Mouse (Mus musculus) heart, adult 18-20 months (tissue): ENCODE data around the gene Styxl1. TPM values are rescaled to one million over a fixed set of nuclear protein-coding genes. Genes with fewer than 3 reads are reported as not detected.

Experiments used
- DNase-seq, 2 experiments: peaks; one replicate each; pipeline ENCODE4 v3.0.0; 2021 to 2022; ENCODE audit warnings: mixed read lengths in 1 of 2
- total RNA-seq, 2 experiments: library from RNA; stranded (reverse); gene quantifications; 2 replicates each; pipeline ENCODE4 v1.2.3; 2021

The Styxl1 gene
- total RNA-seq, 2 experiments from 2014 or later: not detected

DNA sequence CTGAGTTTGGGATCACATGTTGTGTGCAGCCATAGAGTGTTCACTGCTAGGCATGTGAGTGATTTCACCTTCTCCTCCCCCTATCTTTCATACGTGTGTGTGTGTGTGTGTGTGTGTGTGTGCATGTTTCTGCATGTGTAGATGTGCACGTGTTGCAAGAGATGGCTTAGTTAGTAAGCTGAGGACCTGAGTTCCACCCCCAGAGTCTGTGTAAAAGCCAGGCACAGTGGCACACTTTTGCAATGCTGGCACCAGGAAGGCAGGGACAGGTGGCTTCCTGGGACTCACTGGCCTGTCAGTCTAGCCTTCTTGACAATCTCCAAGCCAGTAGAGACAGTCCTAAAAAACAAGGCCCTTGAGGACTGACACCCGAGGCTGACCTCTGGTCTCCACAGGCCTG is 13.2 kb downstream of the Styxl1 start:
- no peak for DNase-seq

DNA sequence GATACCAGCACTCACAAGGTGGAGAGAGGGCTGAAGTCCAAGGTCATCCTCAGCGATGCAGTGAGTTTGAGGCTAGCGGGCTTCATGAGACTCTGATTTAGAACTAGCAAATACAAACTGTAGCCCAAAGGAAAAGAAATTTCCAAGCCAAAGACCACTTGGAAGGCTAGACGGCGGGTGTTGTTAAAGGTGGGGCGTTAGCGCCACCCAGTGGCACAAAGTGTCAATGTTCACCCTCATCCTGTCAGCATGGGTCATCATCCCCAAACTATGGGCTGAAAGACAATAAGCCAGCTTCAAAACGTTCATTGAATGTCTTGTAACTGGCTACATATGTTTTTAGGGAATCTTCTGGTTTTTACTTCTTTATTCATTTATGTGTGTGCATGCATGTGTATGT is 14.7 kb downstream of the Styxl1 start:
- peak; percentile 60 to 89 for DNase-seq

DNA sequence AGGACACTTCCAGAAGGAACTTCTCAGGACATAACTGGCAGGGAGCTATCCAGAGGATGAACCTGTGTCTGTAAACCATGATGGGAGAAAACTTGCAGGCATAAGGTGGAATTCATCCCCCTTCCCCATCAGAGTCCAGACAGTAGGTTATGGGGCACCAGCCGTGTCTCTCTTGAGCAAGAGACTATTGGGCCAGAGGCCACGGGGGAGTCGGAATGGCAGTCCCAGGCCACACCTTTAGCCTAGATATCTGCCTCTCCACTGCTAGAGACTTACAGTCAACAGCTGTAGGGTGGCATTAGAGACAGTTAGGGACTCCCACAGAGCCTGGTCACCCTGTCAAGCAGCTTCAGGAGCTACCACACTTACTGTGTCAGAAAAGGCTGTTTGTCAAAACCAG is 16.3 kb downstream of the Styxl1 start:
- no peak for DNase-seq

DNA sequence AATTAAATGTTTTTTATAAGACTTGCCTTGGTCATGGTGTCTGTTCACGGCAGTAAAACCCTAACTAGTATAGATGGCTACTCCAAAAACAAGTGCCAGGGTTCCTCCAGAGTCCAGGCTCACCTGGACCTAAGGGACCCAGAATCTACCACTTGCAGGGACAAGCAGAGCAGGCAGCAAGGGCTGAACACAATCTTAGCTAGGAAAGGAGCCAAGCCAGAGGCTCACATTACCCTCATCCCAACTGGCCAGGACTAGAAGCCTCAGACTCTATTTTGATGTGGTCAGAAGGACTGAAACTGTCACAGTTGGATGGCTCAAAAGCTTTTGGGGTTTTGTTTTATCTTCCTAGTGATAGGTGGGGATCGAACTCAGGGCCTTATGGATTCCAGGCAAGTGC is 26.6 kb downstream of the Styxl1 start:
- DNase-seq: no peak

DNA sequence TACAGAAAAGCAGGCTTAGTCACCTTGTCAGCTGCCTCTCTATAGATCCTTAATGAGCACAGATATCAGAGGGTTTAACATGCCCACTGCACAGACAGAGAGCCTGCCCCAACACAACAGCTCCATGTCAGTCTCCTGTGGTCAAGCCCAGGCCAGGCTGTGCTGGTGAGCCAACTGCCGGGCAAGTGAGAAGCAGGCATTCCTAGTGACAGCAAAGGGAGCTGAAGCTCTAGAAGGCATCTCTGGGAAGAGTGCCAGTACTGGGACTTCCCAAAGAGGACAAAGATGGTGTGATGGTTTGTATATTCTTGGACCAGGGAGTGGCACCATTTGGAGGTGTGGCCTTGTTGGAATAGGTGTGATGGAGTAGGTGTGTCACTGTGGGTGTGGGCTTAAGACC is 27.1 kb downstream of the Styxl1 start:
- DNase-seq: no peak

DNA sequence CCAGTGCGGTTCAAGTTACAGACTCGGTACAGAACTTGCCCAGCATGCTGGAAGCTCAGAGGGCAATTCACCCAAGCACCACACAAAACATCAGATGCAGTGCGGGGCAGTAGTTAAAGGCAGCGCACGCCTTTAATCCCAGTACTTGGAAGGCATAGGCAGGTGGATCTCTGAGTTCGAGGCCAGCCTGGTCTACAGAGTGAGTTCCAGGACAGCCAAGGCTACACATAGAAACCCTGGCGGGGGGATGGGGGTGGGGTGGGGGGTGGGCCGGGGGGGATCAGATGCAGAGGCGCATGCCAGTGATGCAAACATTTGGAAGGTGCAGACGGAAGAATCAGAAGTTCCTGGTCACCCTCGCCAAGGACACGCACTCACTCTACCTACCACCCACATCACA is 33.4 kb downstream of the Styxl1 start:
- no peak for DNase-seq

DNA sequence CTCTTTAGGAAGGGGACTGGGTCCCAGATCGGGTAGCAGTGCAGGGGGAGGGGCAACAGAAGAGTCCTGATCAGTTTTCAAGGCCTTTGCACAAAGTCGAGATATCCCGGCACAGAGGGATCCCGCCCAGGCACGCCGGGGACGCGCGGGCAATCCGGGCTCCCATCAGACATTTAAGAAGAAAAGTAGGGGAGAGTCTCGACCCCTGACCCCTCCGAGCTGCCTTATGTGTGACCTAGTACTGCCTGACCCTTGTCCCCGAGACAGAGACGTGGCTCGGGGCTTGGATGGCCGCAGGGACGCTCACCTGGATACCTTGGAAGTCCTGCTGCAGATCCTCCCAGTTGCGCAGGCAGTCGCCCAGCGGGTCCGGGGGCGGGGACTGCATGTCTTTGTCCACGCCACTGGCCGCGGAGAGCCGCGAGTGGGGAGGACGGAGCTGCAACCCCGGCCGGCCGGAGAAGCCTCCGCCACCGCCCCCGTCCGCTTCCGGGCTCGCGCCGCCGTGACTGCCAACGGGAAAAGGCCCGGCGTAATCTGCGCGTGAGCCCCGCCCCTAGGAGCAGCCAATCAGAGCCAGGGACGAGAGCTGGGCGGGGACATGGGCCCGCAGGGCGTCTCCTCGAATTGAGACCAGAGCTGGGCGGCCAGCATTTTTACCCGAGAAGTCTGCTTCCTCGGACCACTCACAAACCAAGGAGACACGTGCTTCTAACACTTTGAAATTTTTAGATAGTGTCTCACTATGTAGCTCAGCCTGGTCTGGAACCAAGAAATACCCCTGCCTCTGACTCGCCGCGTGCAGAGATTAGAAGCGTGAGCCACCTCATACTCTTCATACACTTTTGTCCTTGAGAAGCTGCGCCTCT is 34.2 kb downstream of the Styxl1 start, which contains the start of gene Tmem120a:
Gene Tmem120a (minus strand): TSS at position 708 of the 869 bp plus-strand sequence.
- DNase-seq: peak; percentile 98 to 99

DNA sequence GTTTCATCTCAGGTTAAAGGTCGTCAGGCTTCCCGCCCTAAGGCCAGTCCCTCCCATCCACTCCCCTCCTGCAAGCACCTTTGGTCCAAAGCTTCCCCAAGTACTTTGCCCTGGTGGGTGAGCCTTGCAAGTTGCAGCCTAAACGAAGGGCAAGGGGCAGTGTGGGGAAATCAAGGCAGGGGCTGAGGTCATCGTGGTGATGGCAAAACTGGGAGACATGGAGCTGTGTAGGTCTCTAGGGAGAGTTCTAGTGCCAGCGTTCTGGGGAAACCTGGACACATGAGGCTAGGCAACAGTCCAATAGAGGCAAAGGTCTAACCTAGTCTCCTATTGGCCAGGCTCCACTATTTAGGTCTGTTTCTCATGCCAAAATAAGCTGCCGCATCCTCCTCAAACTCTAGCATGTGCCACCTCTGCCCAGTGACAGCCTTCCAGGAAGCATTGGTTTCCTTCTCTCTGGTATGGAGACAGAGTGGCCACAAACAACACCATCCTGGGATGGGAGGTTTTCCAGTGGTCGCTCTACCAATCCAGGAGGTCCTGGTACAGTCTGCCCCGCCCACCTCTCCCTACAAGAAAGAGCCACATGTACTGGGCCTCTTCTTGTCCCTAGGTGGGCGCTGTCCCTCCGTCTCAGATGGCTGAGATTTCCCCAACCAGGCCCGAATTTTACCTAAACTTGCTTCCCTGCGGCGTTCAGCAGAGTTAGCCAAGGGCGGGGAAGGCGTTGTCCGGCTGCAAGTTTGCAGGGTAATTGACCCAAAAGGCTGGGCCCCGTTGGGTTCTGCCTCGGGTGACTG is 35.0 kb downstream of the Styxl1 start:
- no peak for DNase-seq

DNA sequence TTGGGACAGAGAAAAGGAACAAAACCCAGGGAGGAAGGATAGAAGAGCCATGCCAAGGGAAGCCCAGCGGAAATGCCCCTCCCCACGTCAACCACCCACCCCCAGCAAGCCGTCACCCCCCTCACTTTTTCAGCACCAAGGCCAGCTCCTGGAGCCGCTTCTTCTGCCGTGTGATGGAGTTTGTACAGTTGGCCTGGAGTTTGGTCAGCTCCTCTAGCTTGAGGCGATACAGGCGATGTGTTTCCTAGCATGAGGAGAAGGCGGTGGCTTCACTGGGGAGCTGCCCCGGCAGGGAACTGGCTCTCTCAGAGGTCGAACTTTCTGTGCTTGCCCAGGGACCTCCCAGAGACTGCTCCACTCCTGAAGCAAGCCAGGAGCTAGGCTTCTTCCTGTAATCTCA is 36.0 kb downstream of the Styxl1 start:
- no peak for DNase-seq

DNA sequence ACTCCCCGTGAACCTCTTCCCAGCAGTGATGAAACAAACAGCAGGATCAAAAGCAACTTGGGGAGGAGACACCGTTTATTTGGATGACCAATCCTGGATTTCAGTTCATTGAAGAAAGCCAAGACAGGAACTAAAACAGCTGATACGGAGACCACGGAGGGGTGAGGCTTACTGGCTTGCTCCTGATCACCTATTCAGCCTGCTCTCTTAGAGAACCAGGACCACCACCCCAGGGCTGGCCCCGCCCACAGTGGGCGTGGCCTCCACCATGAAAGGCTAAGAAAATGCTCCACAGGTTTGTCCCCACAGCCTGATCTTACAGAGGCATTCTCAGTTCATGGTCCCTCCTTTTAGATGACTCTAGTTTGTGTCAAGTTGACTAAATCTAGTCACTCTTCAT is 39.9 kb downstream of the Styxl1 start:
- no peak for DNase-seq

DNA sequence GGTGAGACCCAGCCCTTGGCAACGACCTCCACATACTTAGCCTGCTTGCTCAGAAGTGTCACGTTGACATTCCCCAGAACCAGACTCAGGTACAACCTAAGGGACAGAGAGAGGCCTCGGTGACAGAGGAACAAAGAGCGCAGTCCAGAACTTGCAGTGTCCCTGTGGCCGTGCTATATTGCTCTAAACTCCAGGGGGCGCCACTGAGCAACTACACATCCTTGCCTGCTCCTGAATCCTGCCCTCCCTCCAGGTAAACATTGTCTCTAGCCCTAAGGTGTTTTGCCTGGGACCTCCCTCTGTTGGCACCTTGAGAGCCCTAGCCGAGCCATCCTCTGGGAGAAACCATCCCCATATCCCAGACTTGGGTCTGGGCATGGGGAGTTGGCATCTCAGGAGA is 41.0 kb downstream of the Styxl1 start:
- no peak for DNase-seq

DNA sequence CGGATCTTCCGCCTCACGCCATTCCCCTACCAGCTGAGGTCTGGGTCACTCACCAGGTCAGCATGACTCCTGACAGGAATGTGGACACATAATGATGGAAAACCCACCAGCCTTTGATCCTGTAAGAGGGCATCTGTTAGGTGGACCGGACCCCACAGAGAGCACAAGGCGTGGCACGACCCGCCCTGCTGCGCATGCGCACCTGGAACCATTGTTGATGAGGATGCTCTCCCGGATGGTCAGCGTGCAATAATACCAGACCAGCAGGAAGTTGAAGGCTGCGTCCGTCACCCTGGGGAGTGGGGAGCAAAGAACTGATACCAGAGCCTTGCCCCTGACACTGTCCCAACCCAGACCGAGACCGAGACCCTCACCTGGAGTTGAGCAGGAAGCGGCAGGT is 41.6 kb downstream of the Styxl1 start:
- no peak for DNase-seq

DNA sequence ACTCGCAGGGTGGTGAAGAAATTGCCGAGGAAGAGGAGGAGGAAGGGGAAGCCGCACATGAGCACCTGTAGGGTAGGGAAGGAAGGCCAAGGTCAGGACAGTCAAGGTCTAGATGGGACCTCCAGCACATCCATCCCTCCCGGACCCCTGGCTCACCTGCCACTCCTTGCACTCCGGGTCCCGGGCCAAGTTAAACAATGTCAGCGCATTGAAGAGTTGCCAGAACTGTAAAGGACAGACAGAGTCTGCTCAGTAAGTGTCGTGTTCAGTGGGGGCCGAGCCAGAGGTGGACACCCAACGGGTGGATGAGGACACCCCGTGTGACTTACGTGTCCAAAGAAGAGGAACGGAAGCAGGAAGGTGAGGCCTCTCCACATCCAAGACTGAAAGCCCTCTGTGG is 42.4 kb downstream of the Styxl1 start:
- DNase-seq: no peak

DNA sequence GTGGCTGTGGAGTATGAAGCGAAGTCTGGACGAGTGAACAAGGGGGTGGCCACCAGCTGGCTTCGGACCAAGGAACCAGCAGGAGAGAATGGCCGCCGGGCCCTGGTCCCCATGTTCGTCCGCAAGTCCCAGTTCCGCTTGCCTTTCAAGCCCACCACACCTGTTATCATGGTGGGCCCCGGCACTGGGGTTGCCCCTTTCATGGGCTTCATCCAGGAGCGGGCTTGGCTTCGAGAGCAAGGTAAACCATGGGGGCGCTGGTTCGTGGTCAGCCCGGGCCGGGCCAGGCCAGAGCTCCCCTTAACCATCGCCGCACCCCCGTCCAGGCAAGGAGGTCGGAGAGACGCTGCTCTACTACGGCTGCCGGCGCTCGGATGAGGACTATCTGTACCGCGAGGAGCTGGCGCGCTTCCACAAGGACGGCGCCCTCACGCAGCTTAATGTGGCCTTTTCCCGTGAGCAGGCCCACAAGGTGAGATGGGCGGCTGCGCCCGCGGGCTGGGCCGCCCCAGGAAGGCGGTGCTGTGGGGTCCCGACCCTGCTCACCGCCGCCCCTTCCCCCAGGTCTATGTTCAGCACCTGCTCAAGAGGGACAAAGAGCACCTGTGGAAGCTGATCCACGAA is 44.0 kb downstream of the Styxl1 start:
- peak in 1 of 2 experiments; percentile 9 for DNase-seq

DNA sequence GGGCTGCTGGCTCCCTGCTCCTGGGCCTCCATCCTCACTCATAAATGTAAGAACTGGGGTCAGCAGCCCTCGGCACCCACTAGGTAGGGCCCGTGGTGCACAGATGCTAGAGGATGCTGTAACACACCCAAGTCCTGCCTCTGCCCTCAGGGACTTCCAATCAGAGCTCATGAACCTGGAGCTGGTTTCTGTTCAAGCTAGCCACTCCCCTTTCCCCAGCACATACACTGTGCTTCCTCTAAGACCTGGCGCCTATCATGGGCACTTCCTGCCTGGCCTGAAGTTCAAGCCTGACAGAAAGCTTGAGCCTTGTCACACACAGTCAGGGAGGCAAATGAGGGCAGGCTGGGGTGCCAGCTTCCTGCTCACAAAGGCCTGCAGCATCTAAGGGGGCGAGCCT is 45.1 kb downstream of the Styxl1 start:
- DNase-seq: no peak

DNA sequence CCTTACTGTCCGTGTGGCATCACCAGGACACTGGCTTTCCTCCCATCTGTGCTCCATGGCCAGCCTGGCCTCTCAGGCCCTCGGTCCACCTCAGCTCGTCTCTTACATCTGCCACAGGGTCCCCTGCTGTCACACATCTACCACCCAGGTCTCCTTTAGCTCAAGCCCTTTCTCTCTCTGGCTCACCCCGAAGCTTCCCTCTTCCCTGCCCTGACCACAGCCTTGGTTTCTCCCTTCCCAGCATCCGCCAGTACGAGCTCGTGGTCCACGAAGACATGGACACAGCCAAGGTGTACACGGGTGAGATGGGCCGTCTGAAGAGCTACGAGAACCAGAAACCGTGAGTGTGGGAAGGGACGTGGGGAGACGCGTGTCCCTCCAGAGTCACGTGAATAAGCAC is 46.9 kb downstream of the Styxl1 start:
- DNase-seq: peak in 1 of 2 experiments; percentile 4

DNA sequence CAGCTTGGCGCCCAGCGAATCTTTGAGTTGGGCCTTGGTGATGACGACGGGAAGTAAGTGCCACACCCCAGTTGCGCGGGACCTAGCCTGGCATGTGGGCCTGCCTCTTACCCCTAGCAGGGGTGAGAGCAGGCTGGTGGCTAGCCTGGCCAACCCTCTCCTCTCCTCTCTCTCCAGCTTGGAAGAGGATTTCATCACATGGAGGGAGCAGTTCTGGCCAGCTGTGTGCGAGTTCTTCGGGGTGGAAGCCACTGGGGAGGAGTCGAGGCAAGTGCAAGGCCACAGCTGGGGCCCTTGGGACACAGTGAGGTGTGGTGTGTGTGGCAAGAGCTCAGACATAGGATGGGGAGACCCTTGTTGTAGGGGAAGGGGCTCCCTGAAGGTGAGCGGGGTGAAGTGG is 47.3 kb downstream of the Styxl1 start:
- peak in 1 of 2 experiments; percentile 4 for DNase-seq

DNA sequence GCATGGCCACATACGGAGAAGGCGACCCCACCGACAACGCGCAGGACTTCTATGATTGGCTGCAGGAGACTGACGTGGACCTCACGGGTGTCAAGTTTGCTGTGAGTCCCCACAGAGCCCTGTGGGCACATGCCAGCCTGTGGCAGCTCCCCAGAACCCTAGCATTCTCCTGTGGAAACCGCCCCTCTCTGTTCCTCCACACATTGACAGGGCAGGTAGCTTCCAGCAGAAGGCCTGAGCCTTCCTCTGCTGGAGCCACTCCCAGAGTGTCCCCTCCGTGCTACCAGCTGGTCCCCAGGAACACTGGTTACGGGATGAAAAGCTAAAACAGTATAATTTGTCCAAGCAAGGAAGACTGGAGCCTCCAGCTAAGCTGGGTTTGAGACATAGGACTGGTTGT is 47.9 kb downstream of the Styxl1 start:
- no peak for DNase-seq

DNA sequence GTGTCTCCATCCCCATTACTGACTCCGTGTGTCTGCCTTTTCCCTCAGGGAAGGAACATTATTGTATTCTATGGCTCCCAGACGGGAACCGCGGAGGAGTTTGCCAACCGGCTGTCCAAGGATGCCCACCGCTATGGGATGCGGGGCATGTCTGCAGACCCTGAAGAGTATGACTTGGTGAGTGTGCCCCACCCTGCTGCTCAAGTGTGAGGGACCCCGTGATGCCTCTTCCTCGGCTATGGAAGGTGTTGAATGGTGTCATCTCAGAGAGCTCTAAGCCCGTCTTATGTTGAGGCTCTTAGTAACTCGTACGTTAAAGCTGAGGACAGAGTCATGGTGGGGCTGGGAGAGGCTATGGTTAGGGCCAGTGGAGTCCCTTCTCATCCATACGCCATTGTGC is 48.8 kb downstream of the Styxl1 start:
- DNase-seq: no peak

DNA sequence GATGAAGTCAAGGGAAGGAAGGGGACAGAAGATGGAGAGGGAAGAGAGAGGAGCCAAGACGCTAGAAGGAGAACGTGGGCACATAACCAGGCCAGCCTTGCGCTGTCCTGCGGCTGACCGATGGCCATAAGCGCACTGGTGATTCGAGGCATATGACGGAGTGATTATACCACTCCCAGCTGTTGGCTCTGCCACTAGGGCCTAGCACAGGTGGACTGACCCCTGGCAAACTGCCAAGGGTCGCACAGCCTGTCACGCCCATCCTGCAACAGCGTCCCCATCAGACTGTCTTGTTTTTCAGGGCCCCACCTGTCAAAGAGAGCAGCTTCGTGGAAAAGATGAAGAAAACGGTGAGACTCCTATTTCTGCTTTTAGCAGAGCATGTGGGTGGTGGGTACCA is 49.8 kb downstream of the Styxl1 start:
- DNase-seq: no peak

DNA sequence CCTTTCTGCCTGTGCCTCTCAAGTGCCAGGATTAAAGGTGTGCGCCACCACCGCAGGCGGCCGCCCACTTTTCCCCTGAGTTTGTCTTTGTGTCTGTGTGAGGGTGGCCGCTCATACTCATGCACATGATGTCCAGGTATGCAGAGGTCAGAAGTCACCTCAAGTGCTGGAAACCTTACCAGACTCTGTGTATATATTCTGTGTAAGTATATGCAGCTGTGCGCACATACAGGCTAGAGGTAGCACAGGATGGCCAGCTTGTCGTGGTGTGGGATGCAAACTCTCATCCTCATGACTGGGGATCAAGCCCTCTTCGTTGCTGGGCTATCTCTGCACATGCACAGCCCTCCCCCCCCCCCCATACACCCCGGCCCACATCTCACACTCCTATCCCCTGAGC is 50.3 kb downstream of the Styxl1 start:
- DNase-seq: no peak

DNA sequence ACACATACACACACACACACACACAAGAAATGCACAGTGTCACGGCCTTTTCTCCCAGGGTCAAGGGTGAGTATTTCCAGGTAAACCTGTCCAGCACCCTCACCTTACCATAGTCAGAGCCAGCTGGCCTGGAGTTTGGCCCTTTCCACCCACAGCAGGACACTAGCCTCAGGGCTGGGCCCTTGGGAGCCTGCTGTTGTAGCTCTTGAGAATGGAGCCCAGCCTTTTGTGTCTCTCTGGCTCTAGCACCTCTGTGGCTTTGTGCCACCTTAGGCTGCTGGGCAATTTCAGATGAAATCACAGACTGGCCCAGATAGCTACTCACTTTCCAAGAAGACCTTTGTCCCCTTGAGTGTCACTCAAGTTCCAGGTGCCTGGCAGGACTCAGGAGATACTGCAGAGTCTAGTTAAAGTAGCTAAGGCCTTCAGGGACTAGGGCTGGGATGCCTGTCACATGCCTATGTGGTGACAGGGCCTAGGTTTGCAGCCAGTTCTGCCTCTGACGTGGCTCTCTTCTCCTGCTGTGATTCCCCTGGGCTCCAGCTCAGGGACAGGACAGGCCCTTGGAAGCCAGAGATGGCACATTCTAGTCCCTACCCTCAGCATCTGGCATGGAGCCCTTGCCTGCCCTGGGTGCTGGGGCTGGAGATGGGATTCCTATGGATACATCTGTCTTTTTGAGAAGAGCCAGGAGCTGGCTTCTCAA is 51.4 kb downstream of the Styxl1 start:
- peak; percentile 74 to 87 for DNase-seq
